Mouse (Mus musculus) v-Abl transformed pro-B cells (cell line): Measurements from ENCODE around the gene Tubb2a.

Experiments used
- in situ Hi-C, 2 experiments: fragments of 400-800 bp; cut with MboI; formaldehyde crosslinking; loops; one replicate each; pipeline ENCODE4 v1.15.1; 2025; ENCODE audit not compliant: unreplicated experiment in 2 of 2

Tubb2a gene

GRCm38 (mm10) chr13:34077492-34078271, at the start of gene Tubb2a:
TSS of gene Tubb2a (minus strand) at chr13:34078007.
- in situ Hi-C loops = loop anchor here (10.0 kb wide), 1 partner anchor 57 kb away; the partner anchor contains the start of gene Tubb2b (in 2 of the 2)

- in situ Hi-C loops = no loop called here
These were observed 47.9 kb upstream of the Tubb2a start for GRCm38 (mm10) chr13:34125711-34126110.

- in situ Hi-C loops = no loop called here
These were observed 42.7 kb upstream of the Tubb2a start for GRCm38 (mm10) chr13:34120536-34120935.

GRCm38 (mm10) chr13:34119406-34119805, 41.6 kb upstream of the Tubb2a start:
- in situ Hi-C loops = no loop called here

GRCm38 (mm10) chr13:34118816-34119215, 41.0 kb upstream of the Tubb2a start:
- in situ Hi-C loops = no loop called here

- in situ Hi-C loops = no loop called here
These were observed 38.7 kb upstream of the Tubb2a start for GRCm38 (mm10) chr13:34116508-34116907.

GRCm38 (mm10) chr13:34114654-34115053, 36.8 kb upstream of the Tubb2a start:
- in situ Hi-C loops = no loop called here

- in situ Hi-C loops = no loop called here
These were observed 35.3 kb upstream of the Tubb2a start for GRCm38 (mm10) chr13:34113086-34113485.

- in situ Hi-C loops = no loop called here
These were observed 34.7 kb upstream of the Tubb2a start for GRCm38 (mm10) chr13:34112369-34113081.

- in situ Hi-C loops = no loop called here
These were observed 34.1 kb upstream of the Tubb2a start for GRCm38 (mm10) chr13:34111878-34112277.

- in situ Hi-C loops = no loop called here
These were observed 33.2 kb upstream of the Tubb2a start for GRCm38 (mm10) chr13:34111019-34111418.

GRCm38 (mm10) chr13:34109677-34110058, 31.9 kb upstream of the Tubb2a start:
- in situ Hi-C loops = no loop called here

GRCm38 (mm10) chr13:34109035-34109676, 31.3 kb upstream of the Tubb2a start:
- in situ Hi-C loops = no loop called here

GRCm38 (mm10) chr13:34106999-34107398, 29.2 kb upstream of the Tubb2a start:
- in situ Hi-C loops = no loop called here

- in situ Hi-C loops = no loop called here
These were observed 28.4 kb upstream of the Tubb2a start for GRCm38 (mm10) chr13:34106256-34106655.

GRCm38 (mm10) chr13:34105364-34105763, 27.6 kb upstream of the Tubb2a start:
- in situ Hi-C loops = no loop called here

GRCm38 (mm10) chr13:34101908-34102307, 24.1 kb upstream of the Tubb2a start:
- in situ Hi-C loops = no loop called here

GRCm38 (mm10) chr13:34101247-34101646, 23.4 kb upstream of the Tubb2a start:
- in situ Hi-C loops = no loop called here

GRCm38 (mm10) chr13:34100733-34101132, 22.9 kb upstream of the Tubb2a start:
- in situ Hi-C loops = no loop called here

- in situ Hi-C loops = no loop called here
These were observed 19.3 kb upstream of the Tubb2a start for GRCm38 (mm10) chr13:34097086-34097485.

GRCm38 (mm10) chr13:34096455-34096854, 18.6 kb upstream of the Tubb2a start:
- in situ Hi-C loops = no loop called here
